Mouse (Mus musculus) T-cell, adult 2 months (primary cell): ENCODE measurements at regions not wholly inside any gene's neighbourhood (a gene's known extent, or its start where the extent isn't known, plus 50 kb on each side); places are given as distances from the start of the nearest gene placed in this dataset.

ENCODE experiments used
- DNase-seq: peaks from one replicate; pipeline ENCODE4 v3.0.0; 2022; ENCODE audit warnings: low spot score

DNA sequence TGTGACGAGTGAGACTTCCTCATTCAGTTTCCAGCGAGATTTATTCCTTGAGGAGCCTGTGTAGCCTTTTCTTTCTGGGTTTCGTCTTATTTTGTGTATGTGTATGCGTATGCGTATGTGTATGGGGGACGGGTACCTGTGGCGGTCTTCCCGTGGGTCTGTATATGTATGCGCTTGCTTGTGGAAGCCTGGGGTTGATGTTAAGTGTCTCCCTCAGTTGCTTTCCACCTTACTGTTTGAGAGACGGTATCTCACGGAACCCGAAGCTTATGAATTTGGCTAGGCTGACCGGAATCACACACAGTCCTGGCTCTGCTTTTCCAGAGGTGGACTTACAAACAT, 87.1 kb downstream of the Ankrd50 start:
- DNase-seq = no peak

DNA sequence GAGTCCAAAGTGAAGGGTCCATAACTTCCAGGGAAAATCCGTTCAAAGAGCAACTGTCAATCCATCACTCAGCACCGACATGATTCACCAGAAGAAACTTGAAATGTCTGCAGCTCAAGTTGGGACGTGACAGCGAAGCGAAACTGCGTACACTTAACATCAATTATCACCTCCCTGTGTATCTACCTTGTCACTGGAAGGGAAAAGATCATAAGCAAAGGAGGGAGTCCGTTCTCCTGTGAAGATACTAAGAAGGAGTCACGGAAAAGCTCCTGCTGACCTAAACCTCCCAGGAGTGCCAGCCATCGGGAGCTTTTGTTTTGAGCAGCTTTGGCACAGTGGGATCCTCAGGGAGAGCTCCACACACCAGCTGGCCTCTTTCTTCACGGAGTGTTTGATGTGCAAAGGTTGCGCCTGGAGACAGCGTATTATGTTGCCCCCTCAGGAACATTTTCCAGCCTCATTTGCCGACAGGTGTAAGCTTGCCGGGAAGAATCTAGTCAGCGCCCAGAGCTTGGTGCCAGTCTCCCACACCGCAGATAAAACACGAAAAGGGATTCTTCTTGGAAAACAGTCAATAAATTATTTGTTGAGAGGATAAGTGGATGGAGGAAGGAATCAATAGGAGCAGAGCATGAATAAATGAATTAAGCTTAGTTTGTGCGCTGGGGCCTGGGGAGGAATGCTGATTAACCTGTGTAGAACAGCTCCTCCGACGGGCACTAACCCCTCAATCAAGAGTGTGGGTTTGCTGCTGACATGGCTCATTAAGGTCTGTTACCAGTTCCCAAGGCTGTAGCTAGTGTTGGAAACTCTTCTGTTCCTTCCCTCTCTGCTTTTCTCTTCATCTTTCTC, 87.7 kb downstream of the Ankrd50 start:
- no peak for DNase-seq

DNA sequence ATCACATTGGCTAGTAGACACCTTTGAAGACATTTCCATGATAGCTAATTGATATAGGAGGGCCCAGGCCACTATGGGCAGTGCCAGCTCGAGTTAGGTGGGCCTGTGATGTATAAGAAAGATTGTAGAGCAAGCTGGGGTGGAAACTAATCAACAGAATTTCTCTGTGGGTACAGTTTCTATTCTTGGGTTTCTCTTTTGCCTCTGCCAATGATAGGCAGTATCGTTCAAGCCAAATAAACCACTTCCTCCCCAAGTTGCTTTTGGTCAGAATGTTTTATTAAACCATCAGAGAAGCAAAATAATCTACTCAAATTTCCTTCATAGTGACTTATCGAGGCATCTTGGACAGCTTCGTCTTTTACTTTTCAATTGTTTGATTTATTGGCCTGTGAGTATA, 90.3 kb downstream of the Ankrd50 start:
- DNase-seq = no peak

DNA sequence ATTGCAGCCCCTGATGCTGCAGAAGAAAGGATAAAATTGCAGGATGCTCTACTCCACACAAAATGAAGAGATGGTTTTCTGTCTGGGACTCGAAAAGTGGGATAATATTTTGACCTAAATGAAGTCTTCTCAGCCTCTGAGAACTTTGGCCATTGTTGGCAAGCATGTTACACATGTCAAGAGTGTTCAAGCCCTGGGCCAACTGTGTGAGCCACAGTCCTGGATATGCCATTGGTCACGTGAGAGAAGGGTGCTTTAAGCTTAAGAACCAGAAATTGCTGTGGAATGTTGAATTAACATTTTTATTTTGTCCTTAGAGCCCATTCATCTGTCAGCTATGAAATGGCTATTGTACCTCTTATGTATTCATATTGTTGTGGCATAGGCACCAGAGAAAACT, 95.0 kb downstream of the Ankrd50 start:
- DNase-seq = no peak

DNA sequence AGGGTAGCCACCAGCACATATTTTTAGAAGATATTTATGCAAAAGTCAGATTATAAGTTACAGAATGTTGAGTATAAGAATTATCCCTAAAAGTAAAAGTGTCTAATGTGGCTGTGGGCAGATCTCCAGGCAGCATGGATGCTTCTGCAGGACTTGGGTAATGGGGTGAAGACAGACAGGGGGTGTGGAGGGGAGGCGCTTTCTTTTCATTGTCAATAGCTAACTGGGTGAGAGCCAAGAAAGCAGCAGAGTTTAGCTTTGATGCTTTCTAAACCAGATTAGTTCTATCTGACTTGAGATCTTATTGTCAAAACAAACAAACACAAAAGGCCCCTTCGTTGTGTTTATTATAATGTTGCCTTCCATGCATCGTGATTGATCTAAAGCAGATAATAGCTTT, 95.7 kb downstream of the Ankrd50 start:
- DNase-seq = no peak

DNA sequence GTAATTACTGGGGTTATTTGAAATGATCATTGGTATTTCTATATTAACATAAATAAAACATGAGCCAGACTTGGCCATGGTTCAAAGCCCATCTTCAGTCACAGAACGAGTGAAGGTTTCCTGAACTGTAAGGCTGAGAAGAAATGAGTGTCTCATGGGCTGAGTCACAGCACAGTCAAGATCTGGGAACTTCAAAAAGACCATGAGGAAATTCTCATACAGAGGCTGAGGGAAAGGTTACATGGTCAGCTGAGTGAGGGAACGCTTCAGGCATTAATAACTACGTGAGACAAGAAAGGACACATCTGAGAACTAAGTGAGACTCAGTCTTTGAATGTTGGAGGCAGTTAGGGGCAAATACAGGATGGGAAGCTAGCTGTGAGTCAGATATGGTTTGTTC, 101.9 kb downstream of the Ankrd50 start:
- no peak for DNase-seq

DNA sequence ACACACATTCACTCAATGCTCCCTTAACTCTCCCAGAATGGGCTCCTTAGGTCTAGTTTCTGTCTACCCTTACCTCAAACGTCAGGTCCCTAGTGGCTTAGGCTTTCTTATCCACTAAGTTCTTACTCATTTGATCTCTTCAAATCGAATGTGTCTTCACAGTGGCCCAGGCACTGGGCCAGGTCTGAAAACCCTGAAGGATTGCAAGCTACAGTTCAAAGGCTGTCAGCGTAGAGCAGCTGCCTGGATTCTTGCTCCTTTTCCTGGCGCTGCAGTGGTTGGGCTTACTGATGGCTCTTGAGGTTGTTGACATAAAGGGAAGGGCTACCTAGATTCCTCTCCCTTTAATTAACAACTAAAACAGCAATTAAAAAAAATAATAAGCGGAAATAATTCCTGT, 103.0 kb downstream of the Ankrd50 start:
- DNase-seq = no peak

DNA sequence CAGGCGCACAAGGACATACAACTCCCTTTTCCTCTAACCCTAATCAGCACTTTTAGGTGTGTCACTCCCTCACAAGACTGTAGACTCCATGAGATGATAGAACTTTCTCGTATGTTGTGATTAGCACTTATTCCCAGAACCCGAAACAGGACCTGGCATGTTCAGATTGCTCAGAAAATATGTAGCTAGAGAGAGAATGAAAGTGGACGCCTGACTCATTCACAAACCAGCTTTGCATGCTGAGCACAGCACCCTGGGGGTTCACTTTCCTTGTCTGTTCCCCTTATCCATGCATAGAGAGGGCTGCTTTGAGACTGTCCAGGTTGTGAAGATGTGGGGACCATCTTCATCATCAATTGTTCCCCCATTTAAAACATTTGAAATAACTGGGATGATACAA, 111.0 kb downstream of the Ankrd50 start:
- no peak for DNase-seq

DNA sequence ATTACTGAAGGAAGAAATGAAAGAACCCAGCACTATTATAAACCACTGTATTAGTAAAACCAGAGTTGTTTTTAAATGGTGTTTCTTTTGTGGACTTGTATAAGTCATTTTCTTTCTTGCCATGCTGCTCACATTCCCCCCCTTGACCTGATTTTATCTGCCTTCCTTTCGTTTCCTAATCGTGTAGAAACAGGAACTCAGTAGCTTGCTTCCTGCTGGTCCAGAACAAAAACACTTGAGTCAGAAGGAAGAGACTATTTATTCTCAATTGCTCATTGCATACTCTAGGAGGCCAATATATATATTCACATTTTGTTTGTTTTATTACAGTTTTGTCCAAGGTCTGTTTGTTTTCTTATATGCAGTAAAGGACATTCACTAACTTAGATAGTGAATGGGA, 112.9 kb downstream of the Ankrd50 start:
- no peak for DNase-seq

DNA sequence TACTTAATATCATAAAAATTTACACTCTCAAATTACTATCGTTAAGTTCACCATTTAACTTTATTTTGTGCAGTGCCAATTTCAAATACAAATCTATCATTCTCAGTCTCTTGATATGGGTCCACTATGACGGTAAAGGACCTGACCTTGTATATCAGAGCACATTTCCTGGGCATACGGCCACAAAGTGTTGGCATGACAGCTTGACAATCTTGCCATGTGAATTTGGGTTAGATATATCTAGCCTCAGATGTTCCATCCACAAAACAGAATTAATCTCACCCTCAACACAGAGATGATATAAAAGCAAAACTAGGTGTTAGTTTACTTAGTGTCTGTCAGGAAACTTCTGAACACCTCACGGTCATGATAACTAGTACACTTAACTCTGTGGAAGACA, 120.8 kb downstream of the Ankrd50 start:
- DNase-seq = no peak

DNA sequence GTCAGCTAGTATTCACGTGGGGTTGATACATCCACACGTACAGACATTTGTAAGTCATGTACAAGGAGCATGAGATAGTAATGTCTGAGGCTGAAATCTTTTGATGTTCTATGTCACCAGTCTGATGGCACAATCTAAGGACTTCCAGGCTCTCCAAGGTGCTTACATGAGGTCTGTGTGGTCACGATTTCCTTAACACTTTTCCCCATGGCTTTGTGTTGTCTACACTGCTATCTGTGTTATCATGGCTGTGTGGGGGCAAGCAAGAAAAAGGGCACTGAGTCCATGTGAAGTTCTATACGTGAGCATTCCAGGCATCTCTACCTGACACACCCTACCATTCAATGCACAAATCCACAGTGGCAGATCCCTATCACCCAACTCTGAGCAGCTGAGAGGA, 123.2 kb downstream of the Ankrd50 start:
- no peak for DNase-seq

DNA sequence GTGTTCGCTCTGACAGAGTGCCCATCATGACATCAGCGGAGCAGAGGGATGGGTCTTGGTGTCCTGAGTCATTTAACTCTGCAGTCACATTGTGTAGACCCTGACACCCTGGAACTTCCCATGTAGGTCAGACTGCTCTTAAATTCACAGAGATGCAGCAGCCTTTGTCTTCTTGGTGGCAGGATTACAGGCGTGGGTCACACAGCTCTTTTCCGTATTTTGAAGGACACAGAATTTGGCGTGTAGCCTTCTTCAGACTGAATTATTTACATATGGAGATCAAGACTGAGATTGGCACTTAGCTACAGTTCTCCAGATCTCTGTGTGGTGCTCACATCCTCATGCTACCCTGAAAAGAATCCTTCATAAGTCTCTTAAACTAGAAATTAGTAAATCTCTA, 123.7 kb downstream of the Ankrd50 start:
- no peak for DNase-seq

DNA sequence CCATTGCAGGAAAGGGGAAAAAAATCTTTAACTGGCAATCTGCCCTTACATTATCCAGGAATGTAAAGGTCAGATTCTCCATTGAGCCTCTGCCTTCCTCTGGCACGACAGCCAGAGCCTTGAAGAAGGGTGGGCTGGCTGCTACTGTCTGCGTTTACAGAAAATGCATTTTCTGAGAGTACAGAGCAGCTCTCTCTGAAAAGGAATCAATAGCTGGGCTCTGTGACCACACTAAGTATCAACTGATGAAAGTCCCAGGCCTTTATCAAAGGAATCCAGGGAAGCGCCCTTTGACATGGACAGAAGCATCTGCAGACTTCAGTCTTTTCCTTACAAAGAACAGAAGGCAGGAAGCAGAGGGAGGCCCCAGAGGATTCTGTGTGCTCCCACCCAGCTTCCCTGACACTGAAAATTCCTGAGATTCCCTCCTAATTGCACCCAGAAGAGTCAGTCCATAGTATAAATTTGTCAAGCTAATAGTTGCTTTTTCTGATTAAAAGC, 124.2 kb downstream of the Ankrd50 start:
- no peak for DNase-seq

DNA sequence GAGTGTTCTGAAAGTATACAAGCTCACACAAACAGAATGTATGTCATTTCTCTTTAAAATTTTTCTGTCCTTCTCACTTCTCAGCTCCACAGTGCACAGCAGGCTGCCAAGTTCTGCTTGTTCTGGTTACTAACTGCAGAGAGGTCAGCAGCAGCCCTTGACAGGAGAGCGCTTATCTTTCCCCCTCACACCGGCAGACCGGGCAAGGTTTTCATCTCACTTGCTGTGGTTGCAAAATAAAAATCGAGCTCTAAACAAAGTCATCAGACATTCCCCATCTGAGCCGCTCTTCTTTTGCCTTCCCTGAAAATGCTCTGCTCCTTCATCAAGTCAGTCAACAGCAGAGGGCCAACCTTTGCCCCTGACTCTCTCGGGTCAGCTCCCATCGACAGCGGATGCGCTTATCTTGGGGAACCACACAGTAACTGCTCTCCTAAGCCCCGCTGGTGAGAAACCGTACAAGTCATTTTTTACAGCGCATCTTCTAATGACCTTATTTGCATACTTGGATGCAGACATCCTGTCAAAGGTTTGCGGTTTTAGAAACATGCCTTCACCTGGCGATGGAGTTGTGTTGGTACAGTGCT, 126.6 kb downstream of the Ankrd50 start:
- peak; percentile 1 for DNase-seq

DNA sequence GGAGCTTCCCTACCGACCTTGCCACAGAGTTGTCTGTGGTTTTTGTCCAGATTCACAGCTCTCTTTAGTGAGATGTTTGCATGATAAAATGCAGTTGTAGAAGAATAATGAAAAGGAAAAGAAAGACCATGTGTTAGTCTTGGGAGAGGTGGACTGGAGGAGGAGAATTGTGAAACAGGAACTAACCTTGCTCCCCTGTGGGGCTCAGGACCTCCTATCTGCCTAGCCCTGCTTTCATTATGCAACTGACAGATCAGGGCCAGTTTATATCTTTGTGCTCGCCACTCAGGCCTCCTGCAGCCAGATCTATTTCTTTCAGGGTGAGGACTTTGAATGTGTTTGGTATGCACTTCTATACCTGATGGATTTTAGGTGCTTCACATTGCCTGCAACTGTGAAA, 140.4 kb downstream of the Ankrd50 start:
- DNase-seq = no peak

DNA sequence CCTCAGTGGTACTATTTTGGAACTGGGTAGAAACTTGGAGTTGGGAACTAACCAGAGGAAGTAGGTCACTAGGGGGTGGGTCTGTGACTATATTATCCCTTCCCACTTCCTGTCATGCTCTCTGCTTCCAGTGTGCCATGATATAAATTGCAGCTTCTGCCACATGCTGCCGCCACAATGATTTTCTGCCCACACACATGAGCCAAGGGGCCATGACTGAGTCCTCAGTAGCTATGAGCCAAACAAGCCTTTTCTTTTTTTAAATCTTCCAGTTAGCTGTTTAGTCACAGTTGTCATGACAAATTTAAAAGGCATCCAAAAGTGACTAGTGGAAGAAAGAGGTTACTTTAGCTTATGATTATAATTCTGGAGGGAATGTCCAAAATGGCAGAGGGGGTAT, 143.0 kb downstream of the Ankrd50 start:
- DNase-seq = no peak

DNA sequence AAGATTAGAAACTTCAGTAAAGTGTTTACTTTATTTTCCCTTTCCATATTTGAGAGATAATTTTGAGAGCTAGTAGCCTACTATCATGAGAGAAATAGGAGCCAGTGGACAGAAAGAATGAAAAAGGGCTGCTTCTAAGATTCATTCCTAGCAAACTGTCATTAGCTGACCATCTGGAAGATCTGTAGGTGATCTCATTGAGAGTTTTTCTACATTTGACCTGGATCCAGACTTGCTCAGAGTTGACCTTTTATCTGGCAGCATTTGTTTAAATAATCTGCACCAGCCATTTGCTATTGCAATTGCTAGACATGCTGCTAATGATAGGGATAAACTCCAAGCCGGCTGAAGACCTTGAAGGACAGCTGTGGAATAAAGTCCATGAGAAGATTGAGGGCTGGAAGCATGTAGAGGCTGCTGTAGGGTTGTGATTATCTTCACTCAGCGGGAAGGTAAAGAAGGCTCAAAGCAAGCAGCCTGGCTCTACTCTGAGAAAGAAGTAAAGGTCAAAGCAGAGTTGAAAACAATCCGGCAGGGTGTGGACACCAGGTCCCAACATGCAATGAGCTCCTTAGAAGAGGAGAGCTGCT, 151.2 kb downstream of the Ankrd50 start:
- no peak for DNase-seq

DNA sequence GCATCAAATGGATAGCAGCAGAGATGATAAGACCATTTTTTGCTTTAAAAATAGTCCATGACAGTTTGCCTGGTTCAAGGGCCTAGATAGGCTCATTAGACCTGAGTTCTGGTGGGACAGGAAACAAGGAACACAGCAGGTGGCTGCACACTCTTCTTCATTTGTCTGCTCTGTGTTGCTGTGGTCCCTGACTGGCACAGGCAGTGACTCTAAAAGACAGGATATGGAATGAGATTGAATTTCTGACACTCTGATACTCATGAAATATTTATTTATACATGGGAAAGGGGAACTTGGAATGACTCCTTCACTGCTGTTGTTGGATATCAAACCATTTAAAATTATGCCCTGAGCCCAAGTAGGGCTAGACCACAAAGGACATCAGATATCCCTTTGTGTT, 153.5 kb downstream of the Ankrd50 start:
- DNase-seq = no peak

DNA sequence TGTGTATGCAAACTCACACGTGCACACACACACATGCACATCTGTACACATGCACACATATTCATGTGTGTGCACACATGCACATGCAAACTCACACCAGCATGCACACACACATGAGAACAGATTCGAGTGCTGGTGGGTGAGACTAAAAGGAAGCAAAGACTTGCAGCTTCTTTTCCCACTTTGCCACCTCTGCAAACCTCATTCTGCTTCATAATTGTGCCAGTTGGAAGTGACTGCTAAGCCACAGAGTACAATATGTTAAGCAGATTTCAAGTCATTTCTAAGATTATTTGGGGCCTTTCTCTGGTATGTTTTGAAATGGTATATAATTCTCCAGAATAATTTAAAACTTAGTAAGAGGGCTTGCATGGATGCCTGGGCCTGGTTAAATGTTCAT, 157.4 kb downstream of the Ankrd50 start:
- DNase-seq = no peak

DNA sequence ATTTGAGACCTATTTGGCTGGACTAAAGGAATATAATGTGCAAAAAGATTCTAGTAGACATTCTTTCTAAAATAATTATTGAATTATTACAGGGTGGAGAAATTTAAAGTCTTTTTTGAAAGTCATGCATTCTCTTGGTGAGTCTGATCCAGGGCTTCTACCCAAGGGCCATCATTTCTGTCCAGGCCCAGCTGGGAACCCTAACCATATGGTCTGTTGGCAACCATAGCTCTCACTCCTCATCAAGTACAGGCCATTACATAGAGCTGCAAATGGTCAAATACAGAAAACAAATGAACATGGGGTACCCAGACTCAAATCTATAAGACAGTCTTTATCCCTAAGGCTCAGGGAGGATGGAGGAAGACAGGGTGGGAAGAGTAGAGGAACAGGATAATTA, 158.4 kb downstream of the Ankrd50 start:
- no peak for DNase-seq

DNA sequence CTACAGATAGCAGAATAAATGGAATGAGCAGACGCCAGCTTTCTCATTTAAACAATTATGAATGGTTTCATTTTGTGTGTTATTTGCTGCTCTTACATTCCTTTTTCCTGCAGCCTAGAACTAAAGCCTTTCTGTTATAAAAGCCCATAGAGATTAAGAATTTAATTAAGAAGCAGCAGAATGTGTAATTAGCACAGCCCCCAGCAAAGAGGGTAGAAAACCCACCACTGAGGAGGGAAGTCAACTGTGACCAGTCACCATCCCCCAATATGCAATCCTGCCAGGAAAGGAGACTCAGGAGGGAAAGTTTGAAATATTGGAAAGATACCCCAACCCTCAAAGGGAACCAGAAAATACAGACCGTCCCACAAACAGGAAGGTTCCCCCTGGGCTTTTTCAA, 160.0 kb downstream of the Ankrd50 start:
- no peak for DNase-seq

DNA sequence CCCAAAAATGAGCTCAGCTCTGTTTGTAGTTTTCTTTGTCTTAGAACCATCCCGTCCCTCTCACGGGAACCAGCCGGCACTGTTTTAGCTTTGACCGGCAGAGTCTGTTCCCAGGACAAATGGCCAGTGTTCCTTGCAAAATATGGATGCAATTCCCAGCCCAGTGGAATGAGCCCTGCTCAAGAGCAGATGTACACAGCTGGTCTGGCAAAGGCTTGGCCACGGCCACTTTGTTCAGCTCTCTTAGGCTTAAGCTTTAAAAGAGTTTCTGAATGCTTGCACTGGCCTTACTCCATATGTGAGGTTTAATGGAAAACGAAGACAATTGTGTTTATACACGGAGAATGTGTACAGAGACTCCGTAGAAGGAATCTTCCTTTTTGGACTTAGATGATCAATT, 162.2 kb downstream of the Ankrd50 start:
- DNase-seq = no peak

DNA sequence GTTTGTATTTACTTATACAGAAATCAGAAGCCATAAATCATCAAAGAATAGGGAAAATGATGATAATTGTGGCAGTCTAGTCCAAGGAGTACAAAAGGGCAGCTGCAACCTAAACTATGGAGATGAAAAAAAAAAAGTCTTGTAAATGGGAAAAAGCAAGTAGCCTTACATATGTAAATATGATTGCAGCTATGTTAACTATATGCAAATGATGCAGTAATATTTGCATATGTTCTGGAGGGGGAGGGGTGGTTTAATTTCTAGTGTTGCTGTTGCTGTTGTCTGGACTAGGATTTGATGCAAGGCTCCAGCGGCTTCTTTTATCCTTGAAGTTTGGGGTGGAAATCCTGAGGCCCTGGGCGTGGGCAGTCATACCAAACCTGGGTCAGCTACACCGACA, 163.0 kb downstream of the Ankrd50 start:
- no peak for DNase-seq

DNA sequence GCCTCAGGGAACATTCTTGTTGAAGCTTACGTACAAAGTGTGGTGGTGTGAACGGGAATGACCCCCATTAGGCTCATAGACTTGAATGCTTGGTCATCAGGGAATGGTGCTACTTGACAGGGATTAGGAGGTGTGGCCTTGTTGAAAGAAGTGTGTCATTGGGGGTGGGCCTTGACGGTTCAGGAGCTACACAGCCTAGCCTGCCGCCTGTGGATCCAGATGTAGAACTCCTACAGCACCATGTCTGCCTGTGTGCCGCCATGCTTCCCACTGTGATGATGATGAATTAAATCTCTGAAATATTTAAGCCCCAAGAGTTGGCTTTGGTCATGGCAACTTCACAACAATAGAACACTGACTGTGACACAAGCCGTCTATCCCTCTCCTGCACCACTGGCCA, 163.6 kb downstream of the Ankrd50 start:
- no peak for DNase-seq
